Mouse (Mus musculus): ENCODE measurements around the gene Rbm48.

- TF ChIP-seq CTCF (IDR thresholded peaks at IDR 0.05; ENCODE audit: insufficient read depth, low read depth, low read length): no peak
- TF ChIP-seq POLR2A (IDR thresholded peaks at IDR 0.05; ENCODE audit: insufficient read depth, low read depth, low read length): no peak
These were observed 37.6 kb upstream of the Rbm48 start for GRCm38 (mm10) chr5:3633951-3634350.

Measured in olfactory bulb, adult 2 months (tissue).